Mouse (Mus musculus): Measurements from ENCODE around the gene St8sia6.

St8sia6 gene

GRCm38 (mm10) chr2:13603093-13603492 is 190.8 kb downstream of the St8sia6 start:
- DNase-seq = no peak
